Mouse (Mus musculus) liver, adult (tissue): Measurements from ENCODE around the gene Ggnbp2.

Experiments used
- GATA4 ChIP-seq: IDR thresholded peaks from 2 replicates; pipeline ENCODE4 v1.6.1; 2014; ENCODE audit warnings: mild to moderate bottlenecking, low read length; ENCODE audit not compliant: insufficient replicate concordance

The Ggnbp2 gene

DNA sequence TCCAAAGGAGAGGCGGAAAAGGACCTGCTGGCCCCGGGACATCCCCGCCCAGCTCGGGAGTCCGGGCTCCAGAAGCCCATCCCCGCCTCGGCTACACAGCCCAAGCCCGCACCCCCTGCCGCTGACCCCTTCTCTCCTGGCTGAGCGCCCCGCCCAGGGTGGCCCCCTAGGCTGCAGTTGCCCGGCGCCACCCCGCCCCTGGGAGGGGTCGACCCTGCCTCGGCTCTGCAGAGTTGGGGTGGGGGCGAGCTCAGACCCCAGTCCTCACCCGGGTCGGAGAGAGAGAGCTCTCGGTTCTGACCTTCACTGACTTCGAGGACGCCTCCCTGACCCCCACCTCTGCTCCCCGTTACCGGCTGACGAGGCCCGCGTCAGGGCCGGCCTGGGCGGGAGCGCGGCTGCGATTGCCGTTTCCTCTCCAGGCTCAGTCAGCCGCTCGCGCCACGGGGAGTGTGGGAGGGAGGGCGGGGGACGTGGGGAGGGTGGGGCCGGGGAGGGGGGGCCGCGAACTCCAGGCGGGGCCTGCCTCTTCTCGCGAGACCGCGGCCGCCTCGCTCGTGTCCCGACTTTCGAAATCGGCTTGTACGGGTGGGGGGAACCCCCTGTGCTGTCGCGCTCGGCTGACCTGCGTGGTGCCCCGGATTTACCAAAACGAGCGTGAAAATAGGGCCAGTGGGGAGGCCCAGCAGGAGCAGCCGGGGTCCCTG lies at the start of gene Ggnbp2:
Ggnbp2 (minus strand) TSS at position 481 of the 707 bp plus-strand sequence.
- no peak for TF ChIP-seq GATA4

DNA sequence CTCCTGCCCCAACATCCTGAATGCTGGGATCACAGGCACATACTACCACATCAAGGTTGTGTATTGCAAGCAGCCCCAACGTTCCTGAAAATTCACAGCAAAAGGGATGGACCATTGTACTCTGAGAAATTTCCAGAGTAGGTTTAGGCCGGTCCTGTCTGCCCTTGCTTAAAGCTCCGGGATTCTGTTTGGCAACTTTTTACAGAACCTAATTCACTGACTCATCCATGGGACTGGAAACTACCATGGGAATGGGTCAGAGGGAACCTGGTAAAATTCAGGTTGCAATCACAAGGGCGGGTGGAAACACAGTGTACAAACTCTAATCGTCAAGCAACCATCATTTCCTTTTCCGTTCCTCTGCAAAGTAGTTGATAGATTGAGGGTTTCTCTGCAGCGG lies 49.3 kb upstream of the Ggnbp2 start:
- no peak for TF ChIP-seq GATA4

DNA sequence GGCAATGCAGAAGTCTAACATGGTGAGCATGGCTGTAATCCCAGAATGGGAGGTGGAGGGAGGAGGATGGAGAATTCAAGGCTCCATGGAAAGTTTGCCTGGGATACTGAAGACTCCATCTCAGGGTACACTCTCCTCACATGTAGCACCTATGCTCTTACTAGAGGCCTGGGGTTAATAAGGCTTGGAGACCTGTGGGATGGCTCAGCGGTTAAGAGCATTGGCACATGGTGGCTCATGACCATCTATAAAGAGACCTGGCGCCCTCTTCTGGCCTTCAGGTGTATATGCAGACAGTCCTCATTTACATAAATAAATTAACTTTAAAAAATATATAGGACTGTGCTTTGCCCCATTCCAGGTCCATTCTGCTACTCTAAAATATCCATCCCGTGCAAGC lies 48.7 kb upstream of the Ggnbp2 start:
- TF ChIP-seq GATA4 = no peak

DNA sequence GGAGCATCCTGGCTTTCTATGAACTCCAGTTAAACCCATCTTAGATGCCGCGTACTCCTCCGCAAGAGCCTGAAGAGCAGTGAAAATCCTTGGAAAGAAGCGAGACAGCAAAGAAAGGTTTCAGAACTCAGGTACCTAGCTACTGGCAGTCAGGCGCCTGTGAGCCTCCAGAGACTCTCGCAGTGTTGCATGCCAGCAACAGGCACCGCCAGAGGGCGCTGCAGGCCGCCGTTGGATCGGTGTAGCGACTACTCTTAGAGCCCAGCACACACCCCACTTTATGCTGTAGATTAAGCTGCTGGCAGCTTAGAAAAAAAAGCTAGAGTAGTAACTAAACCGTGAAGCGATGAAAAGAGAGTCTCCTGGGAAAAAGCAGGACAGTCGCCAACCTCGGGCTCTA lies 47.8 kb upstream of the Ggnbp2 start:
- no peak for TF ChIP-seq GATA4

DNA sequence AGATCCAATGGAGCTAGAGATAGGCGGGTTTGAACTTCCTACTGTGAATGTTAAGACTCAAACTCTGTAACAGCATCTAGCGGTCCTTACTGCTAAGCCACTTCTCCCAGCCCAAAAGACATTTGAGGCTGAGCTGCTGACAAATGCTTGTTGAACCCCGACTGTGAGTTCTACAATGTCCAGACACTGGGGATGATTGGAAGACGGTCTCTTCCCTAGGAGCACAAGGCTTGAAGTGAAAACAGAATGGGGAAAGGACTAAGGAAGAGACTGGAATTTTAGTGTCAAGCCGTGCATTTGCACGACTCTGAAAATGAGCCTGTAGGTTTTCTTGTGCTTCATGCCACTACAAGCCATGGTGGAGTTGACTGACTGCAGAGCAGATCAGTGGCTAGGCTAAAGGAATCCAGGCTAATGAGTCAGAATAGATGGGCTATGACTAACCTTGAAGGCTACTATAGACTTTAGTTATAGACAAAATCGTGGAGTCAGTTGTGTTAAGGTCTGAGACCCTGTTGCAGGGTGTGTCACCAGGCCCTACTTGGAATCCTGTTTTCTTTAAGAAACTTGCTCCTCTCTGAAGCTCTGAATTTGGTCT lies 46.2 kb upstream of the Ggnbp2 start:
- TF ChIP-seq GATA4 = no peak

DNA sequence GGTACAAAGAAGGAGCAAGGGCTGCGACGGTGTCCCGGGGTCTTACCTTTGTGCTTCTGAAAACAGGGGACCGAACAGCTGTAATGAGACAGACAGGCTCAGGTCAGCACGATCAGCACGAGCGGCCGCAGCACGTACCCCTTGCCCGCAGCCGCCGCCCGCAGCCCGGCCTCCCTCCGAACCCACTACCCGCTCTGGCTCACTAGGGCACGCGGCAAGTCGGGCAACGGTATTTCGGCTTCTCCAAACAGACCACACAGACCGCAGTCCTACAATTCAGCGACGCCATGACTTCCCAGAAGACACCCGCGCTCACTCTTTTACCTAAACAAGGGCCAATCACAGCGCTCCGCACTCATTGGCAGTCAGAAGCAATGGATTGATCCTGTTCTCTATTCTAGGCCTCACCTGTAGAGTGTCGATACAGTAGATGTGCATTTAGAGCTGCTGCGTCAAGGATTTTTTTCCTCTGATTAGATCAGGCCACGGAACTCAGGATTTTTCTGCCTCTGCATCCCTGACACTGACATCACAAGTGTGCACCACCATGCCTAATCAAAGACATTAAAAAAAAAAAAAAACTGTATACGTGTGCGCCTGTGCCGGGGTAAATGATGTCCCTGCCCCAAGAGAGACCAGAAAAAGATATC lies 45.6 kb upstream of the Ggnbp2 start, which contains the start of gene Znhit3:
Znhit3 (minus strand) TSS at position 314 of the 650 bp plus-strand sequence.
- TF ChIP-seq GATA4 = no peak

DNA sequence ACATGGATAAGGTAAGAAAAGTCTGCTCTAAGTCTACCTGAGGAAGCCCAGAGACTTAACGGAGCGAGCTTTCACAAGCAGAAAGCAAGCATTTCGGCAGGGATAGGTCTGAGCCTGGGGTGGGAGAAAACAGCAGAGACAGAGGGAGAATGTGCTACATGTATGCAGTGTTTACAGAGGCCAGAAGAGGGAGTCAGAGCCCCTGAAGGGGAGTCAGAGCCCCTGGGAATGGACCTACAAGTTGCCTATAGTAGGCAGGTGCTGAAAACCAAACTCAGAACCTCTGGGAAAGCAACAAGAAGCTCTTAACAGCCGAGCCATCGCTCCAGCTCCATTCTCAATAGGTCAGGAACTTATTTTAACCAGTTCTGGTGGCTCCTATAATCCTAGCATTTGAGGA lies 44.1 kb upstream of the Ggnbp2 start:
- no peak for TF ChIP-seq GATA4

DNA sequence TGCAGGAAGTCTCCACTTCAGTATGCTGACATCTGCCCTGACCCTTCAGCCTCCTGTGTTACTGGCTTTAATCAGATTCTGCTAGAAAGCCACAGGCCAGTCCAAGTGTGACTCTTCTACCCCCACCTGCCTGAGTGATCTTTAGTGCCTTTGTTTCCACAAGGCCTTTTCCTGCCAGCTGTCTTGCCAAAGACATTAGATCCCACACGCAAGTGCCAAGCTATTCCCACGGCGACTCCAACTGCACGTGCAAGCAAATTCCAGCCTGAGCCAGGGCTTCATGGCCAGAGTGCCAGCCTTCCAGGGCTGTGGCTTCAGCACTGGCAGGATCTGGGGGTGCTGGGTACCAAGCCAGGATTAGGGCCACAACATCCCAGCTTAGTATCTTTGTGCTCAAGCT lies 39.8 kb upstream of the Ggnbp2 start:
- no peak for TF ChIP-seq GATA4

DNA sequence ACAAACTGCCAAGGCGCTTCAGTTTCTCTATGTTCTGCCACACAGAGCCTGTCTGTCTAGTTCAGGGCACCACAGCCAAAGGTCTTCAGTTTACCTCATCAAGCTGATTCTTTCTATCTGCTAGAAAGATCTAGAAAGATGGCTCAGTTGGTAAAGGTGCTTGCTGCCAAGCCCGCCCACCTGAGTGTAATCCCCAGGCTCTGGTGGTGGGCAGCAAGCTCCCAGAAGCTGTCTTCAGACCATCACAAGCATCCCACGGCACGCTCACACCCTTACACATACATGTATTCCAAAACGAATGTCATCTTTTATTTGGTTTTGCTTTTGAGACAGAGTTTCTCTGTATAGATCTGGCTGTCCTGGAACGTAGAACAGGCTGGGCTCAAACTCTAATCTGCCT lies 37.9 kb upstream of the Ggnbp2 start:
- TF ChIP-seq GATA4 = no peak

DNA sequence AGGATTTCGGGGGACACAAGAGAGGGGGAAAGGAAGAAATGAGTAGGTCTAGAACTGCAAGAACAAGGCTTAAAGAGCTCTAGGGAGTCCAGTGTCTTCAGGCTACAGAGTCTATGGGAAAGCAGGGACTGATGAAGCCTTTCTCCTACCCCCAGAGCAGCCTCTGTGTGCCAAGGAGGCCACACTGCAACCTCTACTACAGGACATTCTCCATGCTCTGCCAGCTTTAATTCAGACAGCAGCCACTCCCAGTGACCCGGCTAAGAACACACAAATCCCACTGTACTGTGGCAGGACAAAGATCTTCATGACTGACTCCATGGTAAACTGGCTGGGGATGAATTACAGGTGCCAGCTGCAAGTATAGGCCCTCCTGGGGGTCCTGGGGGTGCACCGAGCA lies 36.5 kb upstream of the Ggnbp2 start:
- TF ChIP-seq GATA4 = no peak

DNA sequence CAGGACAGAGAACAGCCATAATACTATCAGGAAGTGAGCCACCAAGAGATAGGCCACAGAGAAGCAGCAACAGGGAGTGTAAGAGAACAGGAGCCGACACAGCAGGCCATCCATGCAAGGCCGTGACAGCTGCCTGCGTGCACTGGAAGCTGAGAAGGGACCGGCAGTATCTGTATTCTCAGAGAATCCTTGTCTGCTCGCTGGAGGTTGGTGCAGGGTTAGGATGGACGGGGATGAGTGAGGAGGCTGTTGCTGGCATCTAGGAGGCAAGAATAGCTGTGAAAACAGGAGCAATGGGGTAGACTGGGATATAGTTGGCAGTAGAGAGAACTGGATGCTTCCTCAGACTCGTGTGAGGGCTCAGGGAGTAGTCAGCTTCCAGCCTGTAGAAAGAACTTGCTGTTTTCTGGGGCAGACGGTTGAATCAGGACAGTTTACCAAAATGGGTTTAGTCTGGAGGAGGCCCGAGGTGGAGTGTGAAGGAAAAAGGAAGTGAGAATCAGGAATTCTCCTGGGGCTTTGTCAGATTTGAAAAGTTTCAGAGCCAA lies 34.1 kb upstream of the Ggnbp2 start:
- no peak for TF ChIP-seq GATA4

DNA sequence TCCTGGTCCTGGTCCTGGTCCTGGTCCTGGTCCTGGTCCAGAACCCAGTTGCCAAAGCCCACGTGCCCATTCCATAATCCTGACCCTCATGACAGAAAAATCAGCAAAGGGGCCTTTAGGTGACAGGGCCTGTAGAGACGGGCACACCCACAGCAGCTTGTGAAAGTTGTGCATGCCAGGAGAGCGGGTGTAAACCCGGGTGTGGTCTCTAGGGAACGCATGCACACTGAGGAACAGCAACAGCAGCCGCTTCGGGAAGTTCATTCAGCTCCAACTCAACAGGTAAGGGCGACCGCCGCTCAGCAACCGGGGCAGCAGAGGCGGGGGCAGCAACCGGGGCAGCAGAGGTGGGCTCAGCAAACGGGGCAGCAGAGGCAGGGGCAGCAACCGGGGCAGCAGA lies 22.5 kb upstream of the Ggnbp2 start:
- TF ChIP-seq GATA4 = no peak

DNA sequence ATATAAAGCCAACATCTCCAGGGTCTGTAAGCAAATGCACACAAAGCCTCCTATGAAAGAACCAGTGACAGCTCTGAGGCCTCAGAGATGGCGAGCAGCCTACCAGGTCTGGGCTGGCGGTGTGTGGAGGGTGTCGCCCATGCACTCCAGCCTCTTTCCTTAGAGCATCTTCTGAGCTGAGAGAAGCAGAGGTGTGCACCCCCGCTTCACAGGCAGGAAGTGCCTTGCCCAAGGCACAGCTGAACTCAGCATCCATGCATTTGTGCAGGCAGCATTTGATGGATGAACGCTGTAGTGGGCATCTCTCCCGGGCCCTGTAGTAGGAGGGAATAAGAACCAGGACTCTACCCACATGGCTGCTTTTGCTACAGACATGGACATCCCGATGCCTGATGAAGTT lies 21.1 kb upstream of the Ggnbp2 start:
- TF ChIP-seq GATA4 = no peak

DNA sequence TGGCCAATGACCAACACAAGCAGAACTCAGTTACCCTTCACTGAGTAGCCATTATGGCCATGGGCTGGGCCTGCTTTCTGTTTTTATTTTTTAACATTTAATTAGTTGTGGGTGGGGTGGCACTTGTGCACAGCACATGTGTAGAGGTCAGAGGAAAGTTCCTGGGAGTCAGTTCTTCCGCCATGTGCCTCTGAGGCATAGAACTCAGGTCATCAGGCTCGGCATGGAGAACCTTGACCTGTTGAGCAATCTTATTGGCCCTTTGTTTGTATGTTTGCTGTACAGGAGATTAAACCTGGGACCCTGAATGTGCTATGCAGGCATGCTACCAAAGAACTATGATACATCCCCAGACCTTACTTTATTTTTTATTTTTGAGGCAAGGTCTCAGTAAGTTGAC lies 18.9 kb upstream of the Ggnbp2 start:
- TF ChIP-seq GATA4 = peak; percentile 12; the same call in 1 of the 2 replicates

DNA sequence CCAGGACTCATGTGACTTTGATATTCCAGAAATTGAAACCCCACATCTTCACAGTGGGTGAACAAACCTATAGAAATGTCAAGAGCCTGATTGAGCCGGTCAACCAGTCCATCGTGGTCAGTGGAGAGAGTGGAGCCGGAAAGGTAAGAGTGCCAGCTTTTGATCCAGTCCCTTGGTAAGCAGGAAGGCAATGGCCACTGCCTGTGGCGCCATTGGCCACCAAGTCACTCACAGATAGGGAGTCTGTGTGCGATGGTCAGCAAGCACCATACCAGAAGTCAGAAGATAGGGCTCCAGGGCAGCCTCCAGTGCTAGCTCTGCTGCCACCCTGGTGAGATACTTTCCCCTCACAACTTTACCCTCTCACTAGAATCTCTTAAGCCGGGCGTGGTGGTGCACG lies 17.4 kb upstream of the Ggnbp2 start:
- no peak for TF ChIP-seq GATA4

DNA sequence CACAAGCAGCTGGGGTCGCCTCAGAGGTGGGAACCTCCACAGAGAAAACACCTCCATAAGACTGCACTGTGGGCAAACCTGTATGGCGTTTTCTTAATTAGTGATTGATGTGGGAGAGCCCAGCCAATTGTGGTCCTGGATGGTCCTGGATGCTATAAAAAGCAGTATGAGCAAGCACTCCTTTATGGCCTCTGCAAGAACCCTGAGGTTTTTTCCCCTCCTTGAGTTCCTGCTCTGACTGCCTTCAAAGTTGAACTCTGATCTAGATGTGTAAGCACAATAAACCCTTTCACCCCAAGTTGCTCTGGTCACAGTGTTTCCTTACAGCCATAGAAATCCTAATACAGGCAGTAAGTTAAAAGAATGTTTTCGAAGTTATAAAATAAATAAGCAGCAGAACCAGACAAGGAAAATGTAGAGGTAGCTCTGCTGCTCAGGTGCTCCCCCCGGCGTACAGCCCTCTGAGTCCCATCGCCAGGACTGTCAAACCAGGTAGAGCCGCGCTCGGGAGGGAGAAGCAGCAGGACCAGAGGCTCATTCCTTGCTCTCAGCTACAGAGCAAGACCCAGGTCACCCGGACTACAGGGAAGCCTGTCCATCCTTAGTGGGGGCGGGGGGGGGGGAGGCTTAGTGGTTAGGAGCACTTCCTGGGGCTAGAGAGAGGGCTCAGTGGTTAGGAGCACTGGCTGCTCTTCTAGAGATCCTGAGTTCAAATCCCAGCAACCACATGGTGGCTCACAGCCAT lies 16.3 kb upstream of the Ggnbp2 start:
- no peak for TF ChIP-seq GATA4

DNA sequence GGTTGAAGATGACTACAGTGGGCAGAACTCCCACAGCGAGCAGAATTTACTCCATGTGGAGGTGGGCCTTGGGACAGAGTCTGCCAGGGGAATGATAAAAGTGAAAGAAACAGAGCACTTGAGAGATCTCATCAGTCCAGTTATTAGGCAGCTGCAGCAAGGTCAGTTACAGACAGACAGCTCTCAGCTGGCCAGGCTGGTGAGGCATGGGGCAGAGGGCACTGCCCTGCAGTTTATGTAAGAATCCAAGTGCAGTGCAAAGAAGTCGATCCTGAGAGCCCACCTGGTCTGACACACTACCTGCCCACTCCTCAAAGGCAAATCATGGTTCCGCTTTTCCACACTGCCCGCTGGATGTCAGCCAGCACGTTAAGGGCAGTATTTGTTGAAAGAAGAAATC lies 15.6 kb upstream of the Ggnbp2 start:
- no peak for TF ChIP-seq GATA4
